Comparison of ENCODE assay signal across 8 mouse cellular contexts in genomic region chr14:20478801-20479200, GRCm38 (mm10). TPM values are rescaled to one million over a fixed set of nuclear protein-coding genes. Genes with fewer than 3 reads are reported as not detected.
DNase-seq lines count a peak whose midpoint lies in the region; ATAC-seq and TF ChIP-seq lines count a peak whose summit lies in the region.

No protein-coding gene starts in this region.

- TF ChIP-seq EP300 in stomach, postnatal 0 days (optimal IDR thresholded peaks at IDR 0.05) = peak; percentile 11

- H3K4me3 ChIP-seq in embryonic facial prominence, embryonic 15.5 days (replicated peaks) = peak overlapping the region; percentile 76
- H3K4me3 ChIP-seq in heart, embryonic 15.5 days = peak overlapping the region; percentile 67
- peak overlapping the region; percentile 72 for H3K4me3 ChIP-seq in stomach, postnatal 0 days (ENCODE audit: low read depth, low read length)

- H3K27me3 ChIP-seq in Patski = no peaks in the 10 kb centered on the region
- no peaks in the 10 kb centered on the region for H3K27me3 ChIP-seq in embryonic facial prominence, embryonic 15.5 days
- H3K27me3 ChIP-seq in heart, embryonic 15.5 days = no peaks in the 10 kb centered on the region
- no peaks in the 10 kb centered on the region for H3K27me3 ChIP-seq in stomach, postnatal 0 days (ENCODE audit: control insufficient read depth, insufficient read depth, low read length)

- peak overlapping the region; percentile 74 for H3K4me2 ChIP-seq in embryonic facial prominence, embryonic 15.5 days (replicated peaks)
- peak overlapping the region; percentile 82 for H3K4me2 ChIP-seq in heart, embryonic 15.5 days
- peak overlapping the region; percentile 78 for H3K4me2 ChIP-seq in stomach, postnatal 0 days (replicated peaks; ENCODE audit: low read depth)

- H3K27ac ChIP-seq in embryonic facial prominence, embryonic 15.5 days (replicated peaks) = peak overlapping the region; percentile 80
- peak overlapping the region; percentile 80 for H3K27ac ChIP-seq in heart, embryonic 15.5 days
- H3K27ac ChIP-seq in stomach, postnatal 0 days (replicated peaks) = peak overlapping the region; percentile 97

- POLR2A ChIA-PET in Patski (lab: Charles Lee) = no interaction called here

- in situ Hi-C loops in Patski (cut with MboI; ENCODE audit: low pct_unique_long_range_greater_than_20kb) = no loop called here

- CTCF ChIA-PET in Patski (lab: Charles Lee) = no interaction called here

- H3K9ac ChIP-seq in embryonic facial prominence, embryonic 15.5 days = peak overlapping the region; percentile 53; the same call in 1 of the 2 replicates
- H3K9ac ChIP-seq in heart, embryonic 15.5 days = peak overlapping the region; percentile 70
- peak overlapping the region; percentile 78; the same call in 1 of the 2 replicates for H3K9ac ChIP-seq in stomach, postnatal 0 days (ENCODE audit: low read length)

- 4% methylated on average over 7 of the region's 7 CpGs for WGBS in embryonic facial prominence, embryonic 15.5 days
- 4% methylated on average over 7 of the region's 7 CpGs for WGBS in heart, embryonic 15.5 days
- 12% methylated on average over 7 of the region's 7 CpGs for WGBS in stomach, postnatal 0 days

- no peaks in the 10 kb centered on the region for H3K36me3 ChIP-seq in embryonic facial prominence, embryonic 15.5 days
- 0 out of 2 replicates have a peak, but pooled peaks cover 7% of the 10 kb centered on the region for H3K36me3 ChIP-seq in heart, embryonic 15.5 days
- no peaks in the 10 kb centered on the region for H3K36me3 ChIP-seq in stomach, postnatal 0 days (ENCODE audit: control insufficient read depth, insufficient read depth, low read length)

- DNase-seq in A20 (ENCODE audit: low read depth, low spot score) = peak; percentile 86
- peak; percentile 33 for DNase-seq in Patski (ENCODE audit: low read depth, low spot score)
- DNase-seq in kidney, postnatal 14 days = peak; percentile 65
- DNase-seq in stomach, postnatal 0 days (ENCODE audit: low spot score) = peak; percentile 87
- no peak for DNase-seq in ovary, adult 18-20 months (ENCODE audit: low spot score)

- peaks cover 18% of the 10 kb centered on the region; the same call in 1 of the 2 replicates for H3K4me1 ChIP-seq in embryonic facial prominence, embryonic 15.5 days
- peaks cover 13% of the 10 kb centered on the region for H3K4me1 ChIP-seq in heart, embryonic 15.5 days (replicated peaks)
- H3K4me1 ChIP-seq in stomach, postnatal 0 days (replicated peaks; ENCODE audit: control insufficient read depth, insufficient read depth) = 0 out of 2 replicates have a peak, but pooled peaks cover 2% of the 10 kb centered on the region

- no peaks in the 10 kb centered on the region for H3K9me3 ChIP-seq in embryonic facial prominence, embryonic 15.5 days (replicated peaks)
- no peaks in the 10 kb centered on the region for H3K9me3 ChIP-seq in heart, embryonic 15.5 days (replicated peaks)
- no peaks in the 10 kb centered on the region for H3K9me3 ChIP-seq in stomach, postnatal 0 days (ENCODE audit: control insufficient read depth, low read length)

- TF ChIP-seq CTCF in Patski (IDR thresholded peaks at IDR 0.05) = no peak
- no peak for TF ChIP-seq CTCF in stomach, postnatal 0 days (IDR thresholded peaks at IDR 0.05; ENCODE audit: low read depth)

- peak; percentile 48 for ATAC-seq in Patski
- no peak for ATAC-seq in embryonic facial prominence, embryonic 15.5 days (ENCODE audit: insufficient number of reproducible peaks, low FRiP score, low TSS enrichment, low read depth)
- ATAC-seq in heart, embryonic 15.5 days (replicated peaks; ENCODE audit: insufficient number of reproducible peaks, insufficient read depth, low FRiP score, low read depth) = peak; percentile 55
- ATAC-seq in megakaryocyte, adult 5-6 weeks (ENCODE audit: poor library complexity, severe bottlenecking) = peak; percentile 71
- ATAC-seq in stomach, postnatal 0 days (ENCODE audit: low FRiP score, low TSS enrichment) = peak; percentile 80

RNA-seq across cellular contexts. Expression of gene Anxa7, which starts 1.1 kb away (rescaled TPM):
- polyA plus RNA-seq in Patski (2021) = 111 TPM
- 56.4 and 61.7 TPM in 2 replicates for polyA plus RNA-seq in embryonic facial prominence, embryonic 15.5 days (2015; fragmentation: Nextera tagmentation; extraction: Ambion mirVana)
- polyA plus RNA-seq in heart, embryonic 15.5 days (2015; fragmentation: Nextera tagmentation; extraction: Ambion mirVana) = 40.6 and 44.8 TPM in 2 replicates
- 99.1 and 113 TPM in 2 replicates for total RNA-seq in megakaryocyte, adult 5-6 weeks (2015)
- total RNA-seq in megakaryocyte, adult 5-6 weeks (2017) = 117 and 128 TPM in 2 replicates
- 82.4 and 86.3 TPM in 2 replicates for polyA plus RNA-seq in stomach, postnatal 0 days (2015; fragmentation: Nextera tagmentation; extraction: Ambion mirVana)

RNA-seq across cellular contexts. Expression of gene Mss51, which starts 17.9 kb away (rescaled TPM):
- polyA plus RNA-seq in Patski (2021) = 0.65 TPM
- 1.9 and 2.0 TPM in 2 replicates for polyA plus RNA-seq in embryonic facial prominence, embryonic 15.5 days (2015; fragmentation: Nextera tagmentation; extraction: Ambion mirVana)
- polyA plus RNA-seq in heart, embryonic 15.5 days (2015; fragmentation: Nextera tagmentation; extraction: Ambion mirVana) = 0.45 and 0.56 TPM in 2 replicates
- total RNA-seq in megakaryocyte, adult 5-6 weeks (2015) = 1.2 and 3.2 TPM in 2 replicates
- total RNA-seq in megakaryocyte, adult 5-6 weeks (2017) = 0.51 and 0.85 TPM in 2 replicates
- 0.18 and 0.38 TPM in 2 replicates for polyA plus RNA-seq in stomach, postnatal 0 days (2015; fragmentation: Nextera tagmentation; extraction: Ambion mirVana)

RNA-seq across cellular contexts. Expression of gene Cfap70, which starts 26.8 kb away (rescaled TPM):
- polyA plus RNA-seq in Patski (2021) = 0.15 TPM
- polyA plus RNA-seq in embryonic facial prominence, embryonic 15.5 days (2015; fragmentation: Nextera tagmentation; extraction: Ambion mirVana) = 4.2 and 7.3 TPM in 2 replicates
- polyA plus RNA-seq in heart, embryonic 15.5 days (2015; fragmentation: Nextera tagmentation; extraction: Ambion mirVana) = 0.40 and 0.46 TPM in 2 replicates
- not detected in 2 replicates for total RNA-seq in megakaryocyte, adult 5-6 weeks (2015)
- not detected in 2 replicates for total RNA-seq in megakaryocyte, adult 5-6 weeks (2017)
- polyA plus RNA-seq in stomach, postnatal 0 days (2015; fragmentation: Nextera tagmentation; extraction: Ambion mirVana) = 0.16 and 0.25 TPM in 2 replicates
